Mouse (Mus musculus): ENCODE results near the gene Srsf10.

The Srsf10 gene

DNA sequence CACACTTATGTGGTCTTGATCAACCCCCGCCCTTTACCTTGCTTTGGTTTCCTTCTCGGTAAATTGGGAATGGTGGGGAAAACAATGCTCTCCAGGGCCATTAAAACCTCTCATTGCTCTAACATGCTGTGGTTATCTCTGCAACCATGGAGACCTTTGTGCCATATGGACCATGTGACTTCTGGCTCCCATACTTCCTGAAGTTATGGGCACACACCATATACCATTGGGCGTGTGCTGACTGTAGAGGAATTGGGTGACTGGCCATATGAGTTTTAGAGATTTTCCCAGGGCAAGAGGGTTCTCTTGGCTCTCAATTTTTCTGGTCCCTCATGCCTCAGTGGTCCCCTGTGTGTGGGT lies 63.7 kb downstream of the Srsf10 start:
- no peak for DNase-seq (ENCODE audit: low spot score)

All from ovary, adult 18-20 months (tissue).